Mouse (Mus musculus): Measurements from ENCODE around the gene Ankrd44. TPM values are rescaled to one million over a fixed set of nuclear protein-coding genes. Genes with fewer than 3 reads are reported as not detected.

Gene Ankrd44
- polyA plus RNA-seq, 1 experiment = not detected

GRCm38 (mm10) chr1:54925451-54925934, 694 bp downstream of the Ankrd44 start:
- TF ChIP-seq GATA1 (IDR thresholded peaks at IDR 0.05; ENCODE audit: low read length) = no peak

GRCm38 (mm10) chr1:54924760-54925159, 1.4 kb downstream of the Ankrd44 start:
- TF ChIP-seq GATA1 (IDR thresholded peaks at IDR 0.05; ENCODE audit: low read length) = no peak

GRCm38 (mm10) chr1:54924309-54924685, 1.9 kb downstream of the Ankrd44 start:
- no peak for TF ChIP-seq GATA1 (IDR thresholded peaks at IDR 0.05; ENCODE audit: low read length)

- no peak for TF ChIP-seq GATA1 (IDR thresholded peaks at IDR 0.05; ENCODE audit: low read length)
Observed at GRCm38 (mm10) chr1:54923366-54924308, 2.5 kb downstream of the Ankrd44 start.

GRCm38 (mm10) chr1:54922707-54923106, 3.5 kb downstream of the Ankrd44 start:
- TF ChIP-seq GATA1 (IDR thresholded peaks at IDR 0.05; ENCODE audit: low read length) = no peak

- no peak for TF ChIP-seq GATA1 (IDR thresholded peaks at IDR 0.05; ENCODE audit: low read length)
Observed at GRCm38 (mm10) chr1:54922025-54922574, 4.1 kb downstream of the Ankrd44 start.

GRCm38 (mm10) chr1:54920132-54920531, 6.1 kb downstream of the Ankrd44 start:
- TF ChIP-seq GATA1 (IDR thresholded peaks at IDR 0.05; ENCODE audit: low read length) = no peak

- TF ChIP-seq GATA1 (IDR thresholded peaks at IDR 0.05; ENCODE audit: low read length) = no peak
Observed at GRCm38 (mm10) chr1:54916456-54916855, 9.7 kb downstream of the Ankrd44 start.

GRCm38 (mm10) chr1:54914387-54914786, 11.8 kb downstream of the Ankrd44 start:
- no peak for TF ChIP-seq GATA1 (IDR thresholded peaks at IDR 0.05; ENCODE audit: low read length)

GRCm38 (mm10) chr1:54913379-54913873, 12.8 kb downstream of the Ankrd44 start:
- TF ChIP-seq GATA1 (IDR thresholded peaks at IDR 0.05; ENCODE audit: low read length) = no peak

- no peak for TF ChIP-seq GATA1 (IDR thresholded peaks at IDR 0.05; ENCODE audit: low read length)
Observed at GRCm38 (mm10) chr1:54913063-54913335, 13.2 kb downstream of the Ankrd44 start.

- TF ChIP-seq GATA1 (IDR thresholded peaks at IDR 0.05; ENCODE audit: low read length) = no peak
Observed at GRCm38 (mm10) chr1:54912290-54913062, 13.7 kb downstream of the Ankrd44 start.

GRCm38 (mm10) chr1:54911256-54911610, 15.0 kb downstream of the Ankrd44 start:
- no peak for TF ChIP-seq GATA1 (IDR thresholded peaks at IDR 0.05; ENCODE audit: low read length)

- TF ChIP-seq GATA1 (IDR thresholded peaks at IDR 0.05; ENCODE audit: low read length) = no peak
Observed at GRCm38 (mm10) chr1:54910489-54911255, 15.5 kb downstream of the Ankrd44 start.

- TF ChIP-seq GATA1 (IDR thresholded peaks at IDR 0.05; ENCODE audit: low read length) = no peak
Observed at GRCm38 (mm10) chr1:54908786-54909185, 17.4 kb downstream of the Ankrd44 start.

Data from G1E-ER4 (cell line).